Mouse (Mus musculus) neural tube, embryonic 15.5 days (tissue): Measurements from ENCODE around the gene Astn1. TPM values are rescaled to one million over a fixed set of nuclear protein-coding genes. Genes with fewer than 3 reads are reported as not detected.

ENCODE experiments used
- ATAC-seq: fragments of 200-750 bp; cut with Nextera tagmentation; 2 replicates; pipeline ENCODE4 v1.8.0; 2017; ENCODE audit warnings: mild to moderate bottlenecking, moderate TSS enrichment, moderate library complexity; ENCODE audit not compliant: low FRiP score
- H3K27ac ChIP-seq: fragments of 300-500 bp; sonication (generic); replicated peaks from 2 replicates; pipeline ENCODE4 v1.5.1; 2015; ENCODE audit warnings: mild to moderate bottlenecking, inconsistent platforms
- H3K27me3 ChIP-seq: fragments of 300-500 bp; sonication (generic); replicated peaks from 2 replicates; pipeline ENCODE4 v1.6.1; 2015; ENCODE audit warnings: inconsistent platforms
- H3K36me3 ChIP-seq: fragments of 300-500 bp; sonication (generic); 2 replicates; pipeline ENCODE4 v1.6.1; 2015; ENCODE audit warnings: inconsistent platforms
- H3K4me1 ChIP-seq: fragments of 300-500 bp; sonication (generic); 2 replicates; pipeline ENCODE4 v1.6.1; 2015; ENCODE audit warnings: inconsistent platforms
- H3K4me2 ChIP-seq: fragments of 300-500 bp; sonication (generic); 2 replicates; pipeline ENCODE4 v1.6.1; 2015; ENCODE audit warnings: inconsistent platforms, mild to moderate bottlenecking, moderate library complexity
- H3K4me3 ChIP-seq: fragments of 300-500 bp; sonication (generic); replicated peaks from 2 replicates; pipeline ENCODE4 v1.5.1; 2015; ENCODE audit warnings: mild to moderate bottlenecking, inconsistent platforms
- H3K9ac ChIP-seq: fragments of 300-500 bp; sonication (generic); replicated peaks from 2 replicates; pipeline ENCODE4 v1.6.1; 2015; ENCODE audit warnings: mild to moderate bottlenecking, inconsistent platforms
- H3K9me3 ChIP-seq: fragments of 300-500 bp; sonication (generic); replicated peaks from 2 replicates; pipeline ENCODE4 v1.6.1; 2016; ENCODE audit warnings: inconsistent platforms
- WGBS: fragments of 180-500 bp; shearing (Covaris S2); methylation state at CpG from one replicate; pipeline ENCODE4 v1.1.7; 2015; ENCODE audit warnings: mixed read lengths; 5-methylcytosine and 5-hydroxymethylcytosine counted together
- polyA plus RNA-seq: library from polyadenylated mRNA; unstranded; fragments of >200 nt; fragmentation: Nextera tagmentation; extraction: Ambion mirVana; gene quantifications from 2 replicates; pipeline ENCODE4 v1.2.1, GENCODE M21; 2015

Gene Astn1
- polyA plus RNA-seq, 1 experiment from 2014 or later, result 39.5 TPM

DNA sequence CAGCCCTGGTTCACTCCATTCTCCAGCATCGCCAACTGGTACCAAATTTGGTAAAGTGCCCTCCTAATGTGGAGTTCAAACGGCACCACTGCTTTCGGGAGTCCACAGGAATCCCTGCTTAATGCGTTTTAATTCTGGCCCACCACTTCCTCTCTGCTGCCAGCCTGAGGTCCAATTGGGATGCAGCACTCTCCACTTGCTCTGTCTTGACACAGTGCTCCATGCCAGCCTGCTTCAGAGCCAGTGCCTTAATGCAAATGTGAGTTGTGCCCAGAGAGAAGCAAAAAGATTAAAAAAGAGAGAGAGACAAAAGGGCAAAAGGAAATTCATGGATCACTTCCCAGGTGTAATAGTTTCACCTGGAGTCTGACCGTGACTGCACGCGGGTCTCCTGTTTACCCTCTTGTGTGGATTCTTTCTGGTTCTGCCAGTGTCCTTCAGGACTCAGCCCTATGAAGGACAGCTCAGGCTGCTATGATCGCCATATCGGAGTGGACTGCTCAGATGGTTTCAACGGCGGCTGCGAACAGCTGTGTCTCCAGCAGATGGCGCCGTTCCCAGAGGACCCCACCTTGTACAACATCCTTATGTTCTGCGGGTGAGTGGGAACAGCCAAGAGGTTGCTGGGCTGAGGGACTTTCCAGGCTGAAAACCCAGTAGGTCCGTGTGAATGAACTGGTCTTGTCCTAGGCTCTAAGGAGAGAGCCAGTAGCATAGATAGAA is 234.8 kb downstream of the Astn1 start:
- Histone ChIP-seq H3K4me1 (peaks cover 9% of the 10 kb centered on the region), H3K4me2 (no peak overlapping the region), H3K27ac (no peak overlapping the region), H3K36me3 (peaks cover 20% of the 10 kb centered on the region), H3K4me3 (no peak overlapping the region), H3K27me3 (no peaks in the 10 kb centered on the region), H3K9ac (no peak overlapping the region), H3K9me3 (no peaks in the 10 kb centered on the region)
- WGBS, result 35% methylated on average over 16 of the region's 16 CpGs
- ATAC-seq, result peak; percentile 70; the same call in 1 of the 2 replicates

- no peak overlapping the region for H3K4me3 ChIP-seq
- peaks cover 14% of the 10 kb centered on the region for H3K36me3 ChIP-seq
- no peaks in the 10 kb centered on the region for H3K27me3 ChIP-seq
- no peak overlapping the region for H3K4me2 ChIP-seq
- H3K9me3 ChIP-seq, result no peaks in the 10 kb centered on the region
- H3K27ac ChIP-seq, result no peak overlapping the region
- WGBS, result 80% methylated on average over 7 of the region's 7 CpGs
- H3K4me1 ChIP-seq, result peaks cover 9% of the 10 kb centered on the region
- no peak for ATAC-seq
- H3K9ac ChIP-seq, result no peak overlapping the region
Measured at GRCm38 (mm10) chr1:158597996-158598395, 235.9 kb downstream of the Astn1 start.

DNA sequence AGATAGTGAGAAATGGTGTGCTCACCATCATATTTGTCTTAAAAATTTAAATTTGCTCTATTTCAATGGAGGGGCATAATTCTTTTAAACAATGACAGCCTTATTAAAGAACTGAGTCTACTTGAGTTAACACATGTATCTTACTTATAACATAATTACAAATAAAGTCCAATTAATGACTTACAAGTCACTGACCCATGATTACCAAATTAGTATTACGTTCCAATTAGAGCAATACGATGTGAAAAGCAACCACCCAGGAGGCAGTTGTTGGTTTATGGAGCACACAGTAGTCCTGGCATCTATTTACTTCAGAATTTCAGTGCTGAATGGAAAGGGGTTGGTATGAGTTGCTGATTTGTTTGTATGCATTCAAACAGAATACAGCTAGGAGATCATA is 237.4 kb downstream of the Astn1 start:
- Histone ChIP-seq H3K4me3 (no peak overlapping the region), H3K4me1 (peaks cover 9% of the 10 kb centered on the region), H3K27me3 (no peaks in the 10 kb centered on the region), H3K4me2 (no peak overlapping the region), H3K27ac (no peak overlapping the region), H3K36me3 (peaks cover 10% of the 10 kb centered on the region), H3K9ac (no peak overlapping the region), H3K9me3 (no peaks in the 10 kb centered on the region)
- WGBS, result 56% methylated on average over 2 of the region's 2 CpGs
- ATAC-seq, result no peak

DNA sequence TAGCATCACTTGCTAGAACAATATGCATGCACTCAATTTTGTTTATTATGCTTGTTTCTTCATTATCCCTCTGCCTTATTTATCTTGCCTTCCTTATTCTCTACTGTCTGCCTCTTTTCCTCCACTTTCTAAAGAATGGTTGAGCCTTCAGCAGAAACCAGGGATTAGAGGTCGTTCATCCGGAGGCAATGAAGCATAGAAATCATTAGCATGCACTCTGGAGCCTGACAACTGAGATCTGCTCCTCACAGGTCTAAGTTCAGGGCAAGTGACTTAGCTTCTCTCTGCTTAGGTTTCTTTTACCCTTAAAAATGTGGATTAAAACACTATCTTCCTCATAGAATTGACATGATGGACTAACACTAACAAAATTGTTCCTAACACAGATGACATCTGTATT is 241.0 kb downstream of the Astn1 start:
- Histone ChIP-seq H3K4me2 (no peak overlapping the region), H3K4me3 (no peak overlapping the region)

GRCm38 (mm10) chr1:158604149-158604548 is 242.1 kb downstream of the Astn1 start:
- Histone ChIP-seq H3K27me3 (no peaks in the 10 kb centered on the region), H3K4me3 (no peak overlapping the region), H3K9me3 (no peaks in the 10 kb centered on the region), H3K9ac (no peak overlapping the region), H3K27ac (no peak overlapping the region), H3K36me3 (peaks cover 25% of the 10 kb centered on the region), H3K4me1 (no peaks in the 10 kb centered on the region), H3K4me2 (no peak overlapping the region)
- no peak for ATAC-seq
- 98% methylated on average over 1 of the region's 1 CpGs for WGBS

More for the DNA sequence above, 241.0 kb downstream of the Astn1 start:
- no peak overlapping the region for H3K9ac ChIP-seq
- no peak overlapping the region for H3K27ac ChIP-seq
- H3K9me3 ChIP-seq, result no peaks in the 10 kb centered on the region
- H3K4me1 ChIP-seq, result no peaks in the 10 kb centered on the region
- 47% methylated on average over 2 of the region's 2 CpGs for WGBS
- H3K36me3 ChIP-seq, result peaks cover 20% of the 10 kb centered on the region
- no peaks in the 10 kb centered on the region for H3K27me3 ChIP-seq
- ATAC-seq, result no peak

GRCm38 (mm10) chr1:158605597-158605996 is 243.5 kb downstream of the Astn1 start:
- Histone ChIP-seq H3K4me3 (no peak overlapping the region), H3K4me2 (no peak overlapping the region), H3K27me3 (no peaks in the 10 kb centered on the region), H3K4me1 (no peaks in the 10 kb centered on the region), H3K27ac (no peak overlapping the region), H3K36me3 (peaks cover 25% of the 10 kb centered on the region), H3K9ac (no peak overlapping the region), H3K9me3 (no peaks in the 10 kb centered on the region)
- 89% methylated on average over 4 of the region's 4 CpGs for WGBS
- no peak for ATAC-seq

- H3K4me2 ChIP-seq, result no peak overlapping the region
- no peak overlapping the region for H3K9ac ChIP-seq
- no peaks in the 10 kb centered on the region for H3K27me3 ChIP-seq
- peaks cover 27% of the 10 kb centered on the region for H3K36me3 ChIP-seq
- no peak overlapping the region for H3K4me3 ChIP-seq
- no peaks in the 10 kb centered on the region for H3K4me1 ChIP-seq
- no peak overlapping the region for H3K27ac ChIP-seq
- no peak for ATAC-seq
- no peaks in the 10 kb centered on the region for H3K9me3 ChIP-seq
- WGBS, result 94% methylated on average over 10 of the region's 10 CpGs
Measured at GRCm38 (mm10) chr1:158606324-158606723, 244.3 kb downstream of the Astn1 start.

- WGBS, result 72% methylated on average over 1 of the region's 1 CpGs
- Histone ChIP-seq H3K4me3 (no peak overlapping the region), H3K27ac (no peak overlapping the region), H3K27me3 (no peaks in the 10 kb centered on the region), H3K36me3 (peaks cover 28% of the 10 kb centered on the region), H3K4me2 (no peak overlapping the region), H3K4me1 (no peaks in the 10 kb centered on the region), H3K9me3 (no peaks in the 10 kb centered on the region), H3K9ac (no peak overlapping the region)
- no peak for ATAC-seq
Measured at GRCm38 (mm10) chr1:158607201-158607600, 245.1 kb downstream of the Astn1 start.

DNA sequence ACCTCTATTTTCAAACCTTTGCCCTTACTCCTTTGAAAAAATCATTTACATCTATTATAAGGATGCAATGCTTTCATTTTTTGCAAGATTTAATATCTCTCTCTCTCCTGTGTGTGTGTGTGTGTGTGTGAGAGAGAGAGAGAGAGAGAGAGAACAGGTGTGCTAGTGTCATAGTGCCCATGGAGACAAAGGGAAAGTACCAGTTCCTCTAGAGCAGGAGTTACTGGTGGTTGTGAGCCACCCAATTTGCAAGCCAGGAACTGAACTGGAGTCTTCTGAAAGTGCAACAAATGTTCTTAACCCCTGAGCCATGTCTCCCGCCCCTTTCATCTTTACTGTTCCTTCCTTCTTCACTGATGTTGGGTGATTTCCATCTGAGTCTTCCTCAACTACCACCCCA is 253.1 kb downstream of the Astn1 start:
- Histone ChIP-seq H3K4me3 (no peak overlapping the region), H3K27me3 (no peaks in the 10 kb centered on the region), H3K36me3 (peaks cover 32% of the 10 kb centered on the region), H3K27ac (no peak overlapping the region), H3K4me1 (no peaks in the 10 kb centered on the region), H3K4me2 (no peak overlapping the region), H3K9me3 (no peaks in the 10 kb centered on the region), H3K9ac (no peak overlapping the region)
- 87% methylated on average over 1 of the region's 1 CpGs for WGBS
- no peak for ATAC-seq

DNA sequence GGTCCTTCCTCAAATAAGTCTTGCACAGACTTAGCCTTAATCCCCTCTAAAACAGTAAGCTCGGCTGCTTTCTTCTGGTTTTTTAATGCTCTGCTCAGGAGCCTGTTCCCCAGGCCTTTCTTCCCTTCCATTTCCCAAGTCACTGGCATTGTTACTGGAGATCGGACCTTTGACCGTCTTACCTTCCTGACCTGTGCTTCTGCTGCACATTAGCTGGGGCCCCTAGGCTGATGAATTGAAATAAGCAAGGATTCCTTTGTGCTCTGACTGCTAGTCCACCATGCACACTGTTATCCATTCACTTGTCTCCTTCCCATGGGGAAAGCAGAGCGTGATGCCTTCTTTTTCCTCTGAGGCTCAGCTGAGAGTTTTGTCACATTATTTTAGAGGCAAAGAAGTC is 255.9 kb downstream of the Astn1 start:
- WGBS, result 77% methylated on average over 4 of the region's 4 CpGs
- ATAC-seq, result no peak
- Histone ChIP-seq H3K36me3 (peaks cover 15% of the 10 kb centered on the region), H3K4me3 (no peak overlapping the region), H3K27ac (no peak overlapping the region), H3K9me3 (no peaks in the 10 kb centered on the region), H3K27me3 (no peaks in the 10 kb centered on the region), H3K4me2 (no peak overlapping the region), H3K9ac (no peak overlapping the region), H3K4me1 (no peaks in the 10 kb centered on the region)

- Histone ChIP-seq H3K4me2 (no peak overlapping the region), H3K36me3 (peaks cover 3% of the 10 kb centered on the region; the same call in 1 of the 2 replicates), H3K4me1 (no peaks in the 10 kb centered on the region), H3K27me3 (no peaks in the 10 kb centered on the region), H3K27ac (no peak overlapping the region), H3K9ac (no peak overlapping the region), H3K9me3 (no peaks in the 10 kb centered on the region), H3K4me3 (no peak overlapping the region)
- WGBS, result 87% methylated on average over 4 of the region's 4 CpGs
- no peak for ATAC-seq
Measured at GRCm38 (mm10) chr1:158632935-158633334, 270.9 kb downstream of the Astn1 start.

DNA sequence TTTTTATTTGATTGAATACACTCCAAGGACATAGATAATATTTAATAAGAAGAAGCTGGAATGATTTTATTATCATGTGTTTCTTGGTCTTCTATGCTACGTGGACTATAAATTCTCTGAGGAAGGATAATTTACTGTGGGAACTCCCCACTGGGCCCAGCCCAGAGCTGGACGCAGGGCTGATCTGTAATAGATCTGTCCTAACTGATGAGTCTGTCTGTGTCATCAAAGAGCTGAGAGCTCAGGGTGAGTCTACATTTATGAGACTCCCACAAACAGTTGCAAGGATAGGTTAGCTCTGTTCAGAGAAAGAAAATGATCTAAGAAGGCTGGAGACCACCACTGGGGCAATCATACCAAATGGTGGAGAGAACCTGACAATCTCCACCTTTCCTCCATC is 271.4 kb downstream of the Astn1 start:
- 57% methylated on average over 2 of the region's 2 CpGs for WGBS
- no peaks in the 10 kb centered on the region for H3K9me3 ChIP-seq

More for the DNA sequence above, 271.4 kb downstream of the Astn1 start:
- H3K27me3 ChIP-seq, result no peaks in the 10 kb centered on the region
- H3K4me1 ChIP-seq, result no peaks in the 10 kb centered on the region
- no peak overlapping the region for H3K4me2 ChIP-seq
- no peak for ATAC-seq
- no peak overlapping the region for H3K4me3 ChIP-seq
- peaks cover 5% of the 10 kb centered on the region; the same call in 1 of the 2 replicates for H3K36me3 ChIP-seq
- H3K9ac ChIP-seq, result no peak overlapping the region
- H3K27ac ChIP-seq, result no peak overlapping the region
